Mouse (Mus musculus) spleen, postnatal 4 days (tissue): ENCODE data around the gene Itih2.
A peak's percentile ranks its signal among the peaks of the same experiment; 100 is the strongest.

Source experiments
- DNase-seq, 2 experiments: peaks; one replicate each; pipeline ENCODE4 v3.0.0; 2022; ENCODE audit warnings: low spot score in 2 of 2

Gene Itih2

DNA sequence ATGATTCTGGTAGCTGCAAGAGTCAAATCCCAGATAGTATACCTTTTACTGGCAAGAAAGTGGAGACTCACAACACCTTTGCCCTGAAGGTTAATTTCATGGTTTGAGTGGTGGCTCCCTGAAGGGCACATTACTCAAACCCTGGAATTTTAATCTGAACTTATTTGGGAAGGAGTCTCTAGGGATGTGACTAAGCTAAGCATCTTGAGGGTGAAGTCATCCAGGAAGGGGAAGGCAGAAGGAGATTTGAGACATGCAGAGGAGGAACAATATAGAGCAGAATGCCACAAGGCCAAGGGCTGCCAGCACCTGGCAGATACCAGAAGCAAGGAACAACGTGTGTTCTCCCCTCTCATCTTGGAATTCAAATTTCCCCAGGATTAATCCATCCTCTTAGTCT is 12.4 kb downstream of the Itih2 start:
- DNase-seq = no peak

DNA sequence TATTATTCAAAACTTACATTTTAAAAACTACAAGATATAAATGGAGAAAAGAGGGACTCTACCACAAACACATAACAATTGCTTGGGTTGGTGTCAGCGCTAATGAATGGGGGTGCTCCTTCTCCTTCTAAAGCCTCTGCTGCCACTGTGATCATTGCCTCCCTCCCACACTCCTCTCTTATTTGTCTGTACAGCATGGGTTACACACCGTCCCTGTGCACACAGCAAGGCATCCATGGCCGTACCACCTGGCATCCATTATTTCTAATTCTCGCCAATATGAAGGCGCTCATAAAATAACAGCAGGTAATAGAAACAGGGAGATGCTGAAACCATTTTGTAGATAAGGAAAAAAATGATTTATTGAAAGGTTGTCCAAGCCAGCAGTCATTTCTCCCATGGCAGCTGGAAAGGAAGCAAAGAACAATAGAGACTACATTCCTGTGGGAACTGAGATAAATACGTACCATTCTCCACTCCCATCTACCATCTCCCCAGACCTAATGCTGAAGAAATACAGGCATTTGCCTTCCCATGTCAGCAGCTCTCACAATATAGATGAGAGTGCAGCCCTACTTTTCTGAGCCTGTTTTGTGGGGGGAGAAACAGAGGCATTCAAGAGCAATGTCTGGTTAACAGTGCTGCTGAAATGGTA is 22.5 kb downstream of the Itih2 start:
- DNase-seq = no peak

DNA sequence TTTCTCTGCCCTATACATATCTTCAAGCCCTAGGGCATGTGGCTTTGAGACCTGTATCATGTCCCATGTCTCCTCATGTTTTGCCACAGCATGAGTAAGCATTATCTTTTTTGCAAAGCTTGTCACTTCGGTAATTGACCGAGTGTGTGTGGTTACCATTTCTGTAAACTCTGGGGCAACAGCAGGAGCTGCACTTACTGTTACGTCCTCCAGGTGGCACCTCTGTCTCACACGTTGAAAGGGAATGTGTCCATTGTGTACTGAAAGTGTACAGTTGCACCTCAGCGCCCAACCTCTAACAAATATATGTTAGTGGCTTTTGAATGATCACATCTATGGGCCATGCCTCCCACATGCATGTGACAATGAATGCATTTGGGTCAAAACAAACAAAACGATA is 30.0 kb downstream of the Itih2 start:
- DNase-seq = no peak

- no peak for DNase-seq
These were observed 30.7 kb downstream of the Itih2 start for GRCm38 (mm10) chr2:10100471-10100870.

DNA sequence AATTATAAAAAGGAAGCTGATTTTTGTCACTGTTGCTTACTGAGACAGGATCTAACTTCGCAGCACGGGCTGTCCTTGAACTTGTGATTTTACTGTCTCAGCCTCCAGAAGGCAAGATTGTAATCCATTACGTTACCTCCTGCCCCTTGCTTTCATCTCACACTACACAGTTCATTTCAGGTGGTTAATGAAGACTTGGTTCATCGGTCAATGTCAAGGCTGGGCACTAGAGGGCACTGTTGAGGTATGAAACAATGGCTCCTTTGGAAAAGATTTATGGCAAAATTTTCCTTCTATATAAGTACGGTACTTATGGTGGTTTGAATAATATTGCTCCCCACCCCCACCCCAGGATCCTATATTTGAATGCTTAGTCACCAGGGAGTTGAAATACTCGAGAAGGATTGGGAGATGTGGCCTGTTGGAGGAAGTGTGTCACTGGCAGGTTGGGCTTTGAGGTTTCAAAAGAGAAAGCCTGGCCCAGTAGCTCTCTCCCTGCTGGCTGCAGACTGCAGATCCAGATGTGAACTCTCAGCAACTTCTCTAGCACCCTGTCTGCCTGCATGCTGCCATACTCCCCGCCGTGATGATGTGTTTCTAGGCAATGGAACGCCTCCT is 32.5 kb downstream of the Itih2 start:
- no peak for DNase-seq

GRCm38 (mm10) chr2:10094327-10095100 is 36.7 kb downstream of the Itih2 start:
- no peak for DNase-seq

- no peak for DNase-seq
These were observed 43.8 kb downstream of the Itih2 start for GRCm38 (mm10) chr2:10087256-10087850.

DNA sequence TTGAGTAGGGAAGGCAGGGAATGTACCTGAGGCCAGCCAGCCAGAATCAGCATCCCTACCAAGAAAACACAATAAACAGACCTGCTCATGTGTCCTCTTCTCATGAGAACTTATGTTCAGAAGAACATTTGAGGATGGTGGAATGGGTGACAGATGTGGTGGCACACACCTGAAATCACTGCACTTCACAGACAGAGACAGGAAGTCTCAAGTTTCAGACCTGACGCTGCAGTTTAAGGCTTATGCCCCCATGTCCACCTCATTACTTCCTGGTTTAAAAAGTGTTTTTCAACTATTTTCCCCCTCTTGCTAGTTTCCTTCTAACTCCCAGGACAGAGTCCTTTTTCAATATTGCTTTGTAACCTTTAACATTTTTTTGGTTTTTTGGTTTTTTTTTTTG is 48.5 kb downstream of the Itih2 start:
- DNase-seq = no peak

DNA sequence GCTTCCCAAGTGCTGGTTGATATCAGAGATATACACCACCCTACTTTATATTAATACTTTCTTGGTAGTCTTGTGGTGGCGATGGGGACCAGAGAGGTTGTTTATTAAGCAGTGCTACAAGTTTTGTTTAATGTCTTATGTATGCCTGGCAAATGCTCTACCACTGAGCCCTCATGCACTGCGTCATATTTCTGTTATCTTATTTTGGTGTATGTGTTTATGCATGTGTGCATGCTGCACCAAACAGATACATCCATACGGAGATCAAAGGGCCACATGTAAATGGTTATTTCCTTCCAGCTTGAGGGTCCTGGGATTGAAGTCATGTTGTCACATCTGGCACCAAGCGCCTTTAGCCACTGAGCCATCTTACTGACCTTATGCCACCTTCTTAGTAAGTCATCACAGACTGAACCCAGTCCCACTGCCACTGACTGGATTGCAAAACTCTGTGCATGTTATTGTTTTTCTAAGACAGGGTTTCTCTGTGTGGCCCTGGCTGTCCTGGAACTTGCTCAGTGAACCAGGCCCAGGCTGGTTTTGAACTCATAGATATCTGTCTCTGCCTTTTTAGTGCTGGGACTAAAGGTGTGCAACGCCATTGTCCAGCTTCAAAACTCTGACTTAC is 49.6 kb downstream of the Itih2 start:
- no peak for DNase-seq

GRCm38 (mm10) chr2:10080310-10081010 is 50.7 kb downstream of the Itih2 start, which contains the start of the genes Atp5c1 and Kin:
Gene Atp5c1 (minus strand): TSS chr2:10080510.
Gene Kin (plus strand): TSS chr2:10080593.
- peak; percentile 96 to 99 for DNase-seq

DNA sequence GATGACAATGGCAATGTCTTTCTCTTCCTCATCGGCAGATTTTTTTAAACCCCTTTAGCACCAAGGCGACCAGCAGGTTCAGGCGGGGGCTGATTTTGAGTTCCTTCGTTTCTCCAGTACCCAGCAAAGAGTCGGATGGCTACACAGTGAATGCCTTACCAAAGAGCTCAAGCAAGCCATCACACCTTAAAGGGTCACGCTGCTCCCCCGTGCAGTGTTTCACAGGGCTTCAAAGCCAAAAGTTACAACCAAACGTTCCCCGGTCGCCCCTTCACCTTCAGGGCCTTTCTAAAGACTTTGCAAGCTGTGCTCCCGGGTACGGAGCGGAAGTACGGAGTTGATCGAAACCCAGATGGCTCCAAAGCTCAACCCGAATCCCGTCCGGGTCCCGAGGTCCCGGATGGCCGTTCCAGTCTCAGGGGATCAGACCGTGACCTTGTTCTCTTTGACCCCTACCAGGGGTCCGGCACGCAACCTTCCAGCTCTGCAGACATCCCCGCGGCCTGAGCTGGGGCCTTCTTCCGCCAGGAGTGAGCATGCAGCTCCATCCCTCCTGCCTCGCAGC is 51.4 kb downstream of the Itih2 start:
- DNase-seq = no peak

DNA sequence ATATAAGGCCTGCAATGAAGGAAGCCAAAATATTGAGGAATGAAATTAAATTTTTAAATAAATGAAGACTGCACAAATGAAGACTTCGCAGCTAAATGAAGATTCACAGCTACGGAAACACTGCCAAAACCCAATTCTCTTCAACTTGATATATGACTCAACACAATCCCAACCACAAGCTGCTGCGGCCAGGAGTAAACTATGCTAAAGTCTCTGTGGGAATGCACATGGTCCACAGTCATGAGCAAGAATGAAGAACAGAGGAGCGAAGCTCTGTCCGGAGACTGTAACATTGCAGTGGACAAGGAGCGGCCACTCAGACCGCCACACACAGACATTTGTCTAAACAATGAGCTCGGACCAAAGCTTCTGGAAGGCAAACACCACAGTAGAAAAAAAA is 54.5 kb downstream of the Itih2 start:
- DNase-seq = no peak

GRCm38 (mm10) chr2:10074470-10074869 is 56.7 kb downstream of the Itih2 start:
- no peak for DNase-seq

- DNase-seq = no peak
These were observed 59.4 kb downstream of the Itih2 start for GRCm38 (mm10) chr2:10071751-10072150.

DNA sequence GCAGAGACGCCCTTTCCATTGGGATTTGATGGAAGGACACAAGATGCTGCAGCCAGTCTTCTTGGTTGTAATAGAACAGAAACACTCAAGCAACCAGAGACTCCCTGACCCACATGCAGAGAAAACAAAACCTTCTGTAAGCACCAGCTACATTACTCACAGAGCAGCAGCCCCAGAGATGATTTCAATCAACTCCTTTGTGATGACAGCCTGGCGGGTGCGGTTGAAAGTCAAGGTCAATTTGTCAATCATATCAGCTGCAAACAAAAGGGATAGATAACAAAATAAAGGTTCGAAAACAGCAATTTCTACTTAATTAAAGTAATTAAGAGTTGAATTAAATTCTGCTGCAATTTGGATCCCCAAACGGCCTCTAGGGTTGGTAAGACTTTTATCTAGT is 72.4 kb downstream of the Itih2 start:
- no peak for DNase-seq

- no peak for DNase-seq
These were observed 79.2 kb downstream of the Itih2 start for GRCm38 (mm10) chr2:10051996-10052395.

GRCm38 (mm10) chr2:10050878-10051277 is 80.3 kb downstream of the Itih2 start:
- no peak for DNase-seq

DNA sequence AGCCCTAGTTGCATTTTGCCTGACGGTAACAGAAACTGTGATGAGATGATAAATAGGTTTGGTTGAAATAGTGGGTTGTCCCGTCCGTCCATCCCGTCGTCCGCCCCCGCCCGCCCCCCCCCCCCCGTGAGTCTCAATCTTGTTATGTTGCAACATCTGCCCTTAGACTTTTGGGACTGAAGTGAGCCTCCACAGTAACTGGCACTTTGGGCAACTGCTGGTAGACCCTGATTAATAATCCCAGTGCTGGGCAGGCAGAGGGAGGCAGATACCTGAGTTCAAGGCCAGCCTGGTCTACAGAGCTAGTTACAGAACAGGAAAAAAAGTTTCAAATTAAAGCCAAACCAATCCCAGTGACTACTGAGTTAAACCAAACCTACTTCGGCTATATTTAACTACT is 81.7 kb downstream of the Itih2 start:
- no peak for DNase-seq

DNA sequence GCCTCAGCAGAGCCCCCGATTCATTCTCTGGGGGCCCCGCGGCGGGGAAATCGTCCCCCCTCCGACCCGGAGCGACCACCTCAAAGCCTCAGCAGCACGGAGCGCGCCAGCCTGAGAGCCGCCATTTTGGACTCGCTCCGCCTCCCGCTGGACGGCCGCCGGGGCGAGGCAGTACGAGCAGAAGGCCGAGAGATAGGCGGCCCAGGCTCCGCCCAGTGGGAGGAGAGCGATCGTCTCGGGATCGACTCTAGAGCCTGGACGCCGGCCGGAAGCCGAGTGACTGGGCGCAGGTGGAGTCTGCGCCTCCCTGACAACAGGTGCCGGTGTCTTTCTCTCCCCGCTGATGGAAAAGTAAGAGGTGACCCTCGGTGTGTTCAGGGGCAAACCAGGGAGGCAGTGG is 82.7 kb downstream of the Itih2 start, which contains the start of gene Taf3:
Taf3 (minus strand) TSS at position 136 of the 400 bp plus-strand sequence.
- peak; percentile 93 to 96 for DNase-seq

DNA sequence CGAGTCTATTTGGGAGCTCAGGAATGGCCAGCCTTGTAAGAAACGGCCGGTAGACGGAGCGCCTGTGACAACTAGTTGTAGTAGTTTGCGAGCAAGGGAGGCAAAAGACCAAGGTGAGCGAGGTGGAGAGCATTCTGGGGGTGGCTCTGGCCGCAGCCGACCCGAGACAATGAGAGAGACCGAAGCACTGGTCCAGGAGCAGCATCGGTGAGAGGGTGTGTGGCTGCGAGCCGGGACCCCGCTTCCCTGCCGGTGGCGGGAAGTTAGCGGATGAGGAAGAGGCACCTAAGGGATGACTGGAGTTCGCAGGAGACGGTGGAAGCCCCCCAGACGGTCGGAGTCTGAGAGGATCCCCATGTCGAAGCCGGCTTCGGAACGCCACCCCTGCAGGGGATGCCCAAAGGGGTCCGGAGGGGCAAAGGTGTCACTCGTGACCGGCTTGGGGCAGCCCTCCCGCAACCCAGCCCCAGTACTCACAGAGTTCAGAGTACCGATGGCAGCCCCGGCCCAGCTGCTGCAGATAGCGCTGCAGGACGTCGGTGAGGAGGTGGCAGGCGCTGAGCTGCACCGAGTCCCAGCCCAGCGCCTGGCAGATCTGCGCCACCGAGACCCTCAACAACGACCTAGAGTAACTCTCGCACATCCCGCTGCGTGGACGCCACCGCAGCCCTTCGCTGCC is 83.3 kb downstream of the Itih2 start:
- DNase-seq = peak; percentile 35 to 76
